Comparison of ENCODE assay signal across 26 mouse cellular contexts in genomic region chr5:131610702-131611101, GRCm38 (mm10).
A peak's percentile ranks its signal among the peaks of the same experiment; 100 is the strongest.
DNase-seq lines count a peak whose midpoint lies in the region; ATAC-seq lines count a peak whose summit lies in the region.
"Had no signal": no experiment of that assay in that cellular context is flagged by ENCODE, and none has a peak within 500 bp of the region (broad histone marks: within the 10 kb centered on the region; RNA-seq: fewer than 3 reads in every experiment).

No protein-coding gene starts in this region.

- H3K4me1 ChIP-seq in forebrain, embryonic 13.5 days, result peaks cover 38% of the 10 kb centered on the region
- no peaks in the 10 kb centered on the region; the same call in 1 of the 2 replicates for H3K4me1 ChIP-seq in forebrain, embryonic 11.5 days (replicated peaks; ENCODE audit: control insufficient read depth, insufficient read depth, low read length)
- H3K4me1 ChIP-seq in midbrain, embryonic 13.5 days (replicated peaks), result peaks cover 19% of the 10 kb centered on the region
- peaks cover 4% of the 10 kb centered on the region; the same call in 1 of the 2 replicates for H3K4me1 ChIP-seq in midbrain, embryonic 15.5 days
- peaks cover 65% of the 10 kb centered on the region for H3K4me1 ChIP-seq in neural tube, embryonic 13.5 days (replicated peaks)
- H3K4me1 ChIP-seq: liver, embryonic 13.5 days; stomach, embryonic 15.5 days had no signal

- no peak overlapping the region for H3K9ac ChIP-seq in forebrain, embryonic 13.5 days
- H3K9ac ChIP-seq in forebrain, embryonic 11.5 days (ENCODE audit: low read length), result no peak overlapping the region
- no peak overlapping the region for H3K9ac ChIP-seq in midbrain, embryonic 13.5 days (replicated peaks)
- H3K9ac ChIP-seq in midbrain, embryonic 15.5 days, result no peak overlapping the region
- peak overlapping the region; percentile 38; the same call in 1 of the 2 replicates for H3K9ac ChIP-seq in neural tube, embryonic 13.5 days
- H3K9ac ChIP-seq: embryonic facial prominence, embryonic 13.5 days; heart, embryonic 12.5 days; limb, embryonic 13.5 days; liver, embryonic 13.5 days; stomach, embryonic 15.5 days had no signal

- no peaks in the 10 kb centered on the region for H3K36me3 ChIP-seq in forebrain, embryonic 13.5 days (ENCODE audit: poor library complexity, severe bottlenecking)
- H3K36me3 ChIP-seq in forebrain, embryonic 11.5 days (ENCODE audit: control insufficient read depth, insufficient read depth, low read length), result no peaks in the 10 kb centered on the region
- no peaks in the 10 kb centered on the region for H3K36me3 ChIP-seq in midbrain, embryonic 13.5 days
- H3K36me3 ChIP-seq in midbrain, embryonic 15.5 days (replicated peaks), result no peaks in the 10 kb centered on the region
- H3K36me3 ChIP-seq in neural tube, embryonic 13.5 days, result no peaks in the 10 kb centered on the region
- H3K36me3 ChIP-seq: embryonic facial prominence, embryonic 13.5 days; heart, embryonic 12.5 days; limb, embryonic 13.5 days; liver, embryonic 13.5 days; stomach, embryonic 15.5 days had no signal

- WGBS in forebrain, embryonic 13.5 days, result 76% methylated on average over 10 of the region's 10 CpGs
- WGBS in forebrain, embryonic 11.5 days, result 84% methylated on average over 10 of the region's 10 CpGs
- 78% methylated on average over 10 of the region's 10 CpGs for WGBS in midbrain, embryonic 13.5 days
- WGBS in midbrain, embryonic 15.5 days, result 77% methylated on average over 10 of the region's 10 CpGs
- WGBS in neural tube, embryonic 13.5 days, result 75% methylated on average over 10 of the region's 10 CpGs

- DNase-seq in forebrain, embryonic 11.5 days (ENCODE audit: low spot score), result no peak
- DNase-seq in kidney, adult 11 months, result peak; percentile 44
- no peak for DNase-seq in kidney, postnatal 4 days
- no peak for DNase-seq in adrenal gland, adult (ENCODE audit: inconsistent age in 2 of 2, low spot score in 1 of 2)
- DNase-seq: adrenal gland, postnatal 14 days; cerebellum, adult 2 months; cerebellum, postnatal 25 days; gastrocnemius, postnatal 25 days; heart, adult 18-20 months; heart, postnatal 10 days; liver, embryonic 13.5 days; lung, adult 2 months; lung, postnatal 36 days; right cerebral cortex, adult 18-20 months; right cerebral cortex, postnatal 4 days; thymus, postnatal 25 days had no signal

- H3K27ac ChIP-seq in forebrain, embryonic 13.5 days, result no peak overlapping the region
- no peak overlapping the region for H3K27ac ChIP-seq in forebrain, embryonic 11.5 days (ENCODE audit: low read depth, low read length)
- no peak overlapping the region for H3K27ac ChIP-seq in midbrain, embryonic 13.5 days
- H3K27ac ChIP-seq in midbrain, embryonic 15.5 days, result no peak overlapping the region
- no peak overlapping the region for H3K27ac ChIP-seq in neural tube, embryonic 13.5 days (replicated peaks)
- H3K27ac ChIP-seq: embryonic facial prominence, embryonic 13.5 days; limb, embryonic 13.5 days; liver, embryonic 13.5 days; stomach, embryonic 15.5 days had no signal

- H3K4me2 ChIP-seq in forebrain, embryonic 13.5 days, result peak overlapping the region; percentile 11; the same call in 1 of the 2 replicates
- H3K4me2 ChIP-seq in forebrain, embryonic 11.5 days (ENCODE audit: low read depth, low read length, severe bottlenecking), result no peak overlapping the region
- H3K4me2 ChIP-seq in midbrain, embryonic 13.5 days (replicated peaks), result peak overlapping the region; percentile 25
- no peak overlapping the region for H3K4me2 ChIP-seq in midbrain, embryonic 15.5 days
- peak overlapping the region; percentile 68 for H3K4me2 ChIP-seq in neural tube, embryonic 13.5 days
- H3K4me2 ChIP-seq: embryonic facial prominence, embryonic 13.5 days; heart, embryonic 12.5 days; limb, embryonic 13.5 days; liver, embryonic 13.5 days; stomach, embryonic 15.5 days had no signal

- H3K9me3 ChIP-seq in forebrain, embryonic 13.5 days (replicated peaks), result no peaks in the 10 kb centered on the region
- H3K9me3 ChIP-seq in forebrain, embryonic 11.5 days (ENCODE audit: control insufficient read depth, low read length), result no peaks in the 10 kb centered on the region
- no peaks in the 10 kb centered on the region for H3K9me3 ChIP-seq in midbrain, embryonic 13.5 days
- no peaks in the 10 kb centered on the region for H3K9me3 ChIP-seq in midbrain, embryonic 15.5 days
- H3K9me3 ChIP-seq in neural tube, embryonic 13.5 days, result no peaks in the 10 kb centered on the region
- H3K9me3 ChIP-seq: embryonic facial prominence, embryonic 13.5 days; heart, embryonic 12.5 days; limb, embryonic 13.5 days; liver, embryonic 13.5 days; stomach, embryonic 15.5 days had no signal

- no peak for ATAC-seq in forebrain, embryonic 13.5 days
- no peak for ATAC-seq in forebrain, embryonic 11.5 days (replicated peaks; ENCODE audit: low FRiP score)
- no peak for ATAC-seq in midbrain, embryonic 13.5 days
- no peak for ATAC-seq in midbrain, embryonic 15.5 days (replicated peaks)
- ATAC-seq in neural tube, embryonic 13.5 days (ENCODE audit: low read depth), result no peak
- ATAC-seq: intestine, postnatal 0 days had no signal

- no peak overlapping the region for H3K4me3 ChIP-seq in forebrain, embryonic 13.5 days
- no peak overlapping the region for H3K4me3 ChIP-seq in forebrain, embryonic 11.5 days (ENCODE audit: low read depth, low read length)
- no peak overlapping the region for H3K4me3 ChIP-seq in midbrain, embryonic 13.5 days (replicated peaks)
- H3K4me3 ChIP-seq in midbrain, embryonic 15.5 days, result no peak overlapping the region
- H3K4me3 ChIP-seq in neural tube, embryonic 13.5 days, result peak overlapping the region; percentile 48
- H3K4me3 ChIP-seq: embryonic facial prominence, embryonic 13.5 days; heart, embryonic 12.5 days; limb, embryonic 13.5 days; liver, embryonic 13.5 days; megakaryocyte, embryonic 14.5 days; stomach, embryonic 15.5 days had no signal

- H3K27me3 ChIP-seq in forebrain, embryonic 13.5 days, result peaks cover 44% of the 10 kb centered on the region
- peaks cover 19% of the 10 kb centered on the region; the same call in 1 of the 2 replicates for H3K27me3 ChIP-seq in forebrain, embryonic 11.5 days (ENCODE audit: control insufficient read depth, insufficient read depth, low read length)
- peaks cover 33% of the 10 kb centered on the region for H3K27me3 ChIP-seq in midbrain, embryonic 13.5 days
- H3K27me3 ChIP-seq in midbrain, embryonic 15.5 days (replicated peaks), result no peaks in the 10 kb centered on the region
- peaks cover 15% of the 10 kb centered on the region for H3K27me3 ChIP-seq in neural tube, embryonic 13.5 days

Comparison
In these comparisons a context has a peak if more than half of its experiments do, and no peak if none do; other contexts are left out.
1. H3K4me2 ChIP-seq: peak in forebrain, embryonic 13.5 days (single experiment), midbrain, embryonic 13.5 days (single experiment) and neural tube, embryonic 13.5 days (single experiment); none in forebrain, embryonic 11.5 days (single experiment) and midbrain, embryonic 15.5 days (single experiment).